Mouse (Mus musculus) ovary, adult 2 months (tissue): Measurements from ENCODE around the gene Bahcc1. TPM values are rescaled to one million over a fixed set of nuclear protein-coding genes. Genes with fewer than 3 reads are reported as not detected.

Source experiments
- polyA plus RNA-seq: library from polyadenylated mRNA; depleted of rRNA; stranded (reverse); fragments of >200 nt; gene quantifications from 2 replicates; pipeline ENCODE4 v1.2.3, GENCODE M21; 2012; rRNA removed

Bahcc1 gene
- 14.1 and 16.5 TPM in 2 replicates for polyA plus RNA-seq

DNA sequence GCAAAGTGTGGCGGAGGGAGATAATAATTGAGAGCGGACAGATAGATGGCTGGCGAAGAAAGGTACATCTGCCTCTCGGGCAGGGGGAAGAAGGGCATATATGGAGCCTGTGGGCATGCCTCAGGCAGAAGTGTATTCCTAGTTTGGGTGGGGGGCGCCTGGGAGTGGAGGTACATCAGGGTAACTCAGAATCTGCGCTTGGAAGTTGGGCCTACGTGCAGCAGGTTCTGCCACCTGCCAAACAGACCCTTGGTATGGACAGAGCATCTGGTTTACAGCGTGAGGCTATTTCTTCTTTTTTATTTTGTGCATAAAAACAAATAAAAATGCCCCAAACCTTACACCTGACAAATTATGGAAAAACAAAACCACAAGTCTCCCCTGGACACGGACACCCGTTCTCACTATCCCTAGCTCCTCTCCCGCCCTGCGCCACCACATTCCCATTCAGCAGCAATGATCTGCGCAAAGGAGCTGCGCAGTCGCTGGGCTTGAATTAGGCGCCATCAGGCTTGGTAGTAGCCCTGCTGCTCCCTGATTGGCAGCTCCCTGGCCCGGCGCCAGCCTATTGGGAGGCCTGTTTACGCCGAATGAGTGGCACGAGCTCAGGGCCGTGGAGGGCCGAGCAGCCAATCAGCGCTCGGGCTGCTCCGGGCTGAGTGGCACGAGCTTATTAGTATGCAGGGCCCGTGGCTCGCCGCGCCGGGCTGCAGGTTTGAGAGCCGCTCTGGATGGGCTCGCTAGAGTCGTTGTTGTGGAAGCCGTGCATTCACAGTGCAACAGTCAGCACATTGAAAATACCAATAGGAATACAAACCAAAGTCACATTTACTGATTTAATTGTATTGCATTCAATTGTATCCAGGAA, at the start of gene Bahcc1:
Bahcc1 (plus strand) TSS at position 718 of the 868 bp plus-strand sequence.

Other genes with a start within 250 kb of the Bahcc1 start
- 12.1 and 12.9 TPM in 2 replicates for gene Aatk, start 185.8 kb upstream of the Bahcc1 start, polyA plus RNA-seq
- gene Cep131, start 146.1 kb upstream of the Bahcc1 start, polyA plus RNA-seq: 29.9 and 36.9 TPM in 2 replicates
- 43.9 and 58.4 TPM in 2 replicates for gene Tepsin, start 134.2 kb upstream of the Bahcc1 start, polyA plus RNA-seq
- gene Ndufaf8, start 134.0 kb upstream of the Bahcc1 start, polyA plus RNA-seq: 63.7 and 66.4 TPM in 2 replicates
- gene Slc38a10, start 81.6 kb upstream of the Bahcc1 start, polyA plus RNA-seq: 224 and 236 TPM in 2 replicates
- 1,216 and 1,304 TPM in 2 replicates for gene Actg1, start 115.6 kb downstream of the Bahcc1 start, polyA plus RNA-seq
- 0.22 and 0.51 TPM in 2 replicates for gene Fscn2, start 128.6 kb downstream of the Bahcc1 start, polyA plus RNA-seq
- gene Faap100, start 145.8 kb downstream of the Bahcc1 start, polyA plus RNA-seq: 110 and 134 TPM in 2 replicates
- 106 and 121 TPM in 2 replicates for gene Nploc4, start 204.8 kb downstream of the Bahcc1 start, polyA plus RNA-seq
- 0.13 TPM in 1 of 2 replicates, not detected in the other for gene Tspan10, start 209.7 kb downstream of the Bahcc1 start, polyA plus RNA-seq
- gene Pde6g, start 220.6 kb downstream of the Bahcc1 start, polyA plus RNA-seq: 1.1 and 1.2 TPM in 2 replicates
- gene Oxld1, start 225.1 kb downstream of the Bahcc1 start, polyA plus RNA-seq: 30.5 and 34.8 TPM in 2 replicates
- 13.1 and 17.5 TPM in 2 replicates for gene Ccdc137, start 225.2 kb downstream of the Bahcc1 start, polyA plus RNA-seq
- gene Arl16, start 234.7 kb downstream of the Bahcc1 start, polyA plus RNA-seq: 31.1 and 35.0 TPM in 2 replicates